Mouse (Mus musculus): ENCODE measurements around the gene Scamp4. TPM values are rescaled to one million over a fixed set of nuclear protein-coding genes. Genes with fewer than 3 reads are reported as not detected.
A peak's percentile ranks its signal among the peaks of the same experiment; 100 is the strongest.

The Scamp4 gene
- polyA plus RNA-seq, 1 experiment from 2014 or later = 60.1 TPM

DNA sequence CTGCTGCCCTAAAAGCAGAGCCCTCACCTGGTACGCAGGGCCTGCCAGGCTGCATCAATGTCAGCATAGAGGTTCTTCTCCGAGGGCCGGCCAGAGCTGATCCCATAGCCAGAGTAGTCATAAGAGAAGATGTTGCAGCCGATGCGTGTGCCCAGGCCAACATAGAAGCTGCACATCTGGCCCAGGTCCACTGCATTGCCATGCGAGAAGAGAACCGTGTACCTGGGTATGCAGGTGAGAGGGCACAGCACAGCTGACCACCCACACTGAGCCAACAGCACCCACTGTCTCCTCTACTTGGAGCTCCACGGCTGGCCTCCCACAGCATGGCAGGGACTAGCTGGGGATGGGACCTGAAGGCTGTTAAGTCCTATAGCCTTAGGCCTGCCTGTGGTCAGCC is 17.1 kb upstream of the Scamp4 start:
- H3K27ac ChIP-seq (ENCODE audit: low read length) = no peak overlapping the region
- H3K4me2 ChIP-seq (ENCODE audit: low read depth, low read length) = peak overlapping the region; percentile 48
- H3K4me1 ChIP-seq (ENCODE audit: control insufficient read depth, insufficient read depth, low read length) = peaks cover 34% of the 10 kb centered on the region
- H3K27me3 ChIP-seq (ENCODE audit: control insufficient read depth, insufficient read depth, low read length) = no peaks in the 10 kb centered on the region
- peak overlapping the region; percentile 45; the same call in 1 of the 2 replicates for H3K9ac ChIP-seq (ENCODE audit: low read length)
- peak overlapping the region; percentile 33 for H3K4me3 ChIP-seq (ENCODE audit: low read length)
- ATAC-seq (replicated peaks; ENCODE audit: extremely low read depth, insufficient read depth, low FRiP score) = no peak
- no peaks in the 10 kb centered on the region for H3K9me3 ChIP-seq (replicated peaks; ENCODE audit: control insufficient read depth, low read length)
- 90% methylated on average over 8 of the region's 8 CpGs for WGBS
- peaks cover 10% of the 10 kb centered on the region for H3K36me3 ChIP-seq (ENCODE audit: control insufficient read depth, insufficient read depth)

GRCm38 (mm10) chr10:80586407-80587304 is 16.0 kb upstream of the Scamp4 start:
- peak overlapping the region; percentile 48 for H3K4me2 ChIP-seq (ENCODE audit: low read depth, low read length)
- ATAC-seq (replicated peaks; ENCODE audit: extremely low read depth, insufficient read depth, low FRiP score) = no peak

DNA sequence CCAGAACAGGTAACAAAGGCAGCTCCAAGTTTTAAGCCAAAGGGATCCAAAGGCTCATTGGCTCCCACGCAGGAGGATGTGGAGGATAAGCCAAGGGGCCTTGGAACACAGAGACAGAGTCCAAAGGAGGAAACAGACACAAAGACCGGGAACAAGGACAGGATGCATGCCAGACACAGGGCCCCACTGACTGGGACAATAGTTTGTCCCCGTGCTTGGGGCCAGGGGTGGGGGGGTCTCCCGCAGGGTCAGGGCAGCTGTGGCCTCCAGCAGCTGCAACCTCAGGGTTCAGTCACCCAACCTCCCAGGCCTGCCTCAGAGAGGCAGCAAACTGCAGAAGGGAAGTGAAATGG is 15.4 kb upstream of the Scamp4 start:
- no peaks in the 10 kb centered on the region for H3K9me3 ChIP-seq (replicated peaks; ENCODE audit: control insufficient read depth, low read length)
- H3K9ac ChIP-seq (ENCODE audit: low read length) = peak overlapping the region; percentile 45
- H3K27me3 ChIP-seq (ENCODE audit: control insufficient read depth, insufficient read depth, low read length) = no peaks in the 10 kb centered on the region
- H3K4me3 ChIP-seq (ENCODE audit: low read length) = peak overlapping the region; percentile 33
- 50% methylated on average over 4 of the region's 4 CpGs for WGBS
- peaks cover 10% of the 10 kb centered on the region for H3K36me3 ChIP-seq (ENCODE audit: control insufficient read depth, insufficient read depth)
- 0 out of 2 replicates have a peak, but pooled peaks have one; percentile 4 for ATAC-seq (replicated peaks; ENCODE audit: extremely low read depth, insufficient read depth, low FRiP score)
- H3K27ac ChIP-seq (ENCODE audit: low read length) = peak overlapping the region; percentile 76
- peak overlapping the region; percentile 48 for H3K4me2 ChIP-seq (ENCODE audit: low read depth, low read length)
- H3K4me1 ChIP-seq (ENCODE audit: control insufficient read depth, insufficient read depth, low read length) = peaks cover 35% of the 10 kb centered on the region

More at GRCm38 (mm10) chr10:80586407-80587304, 16.0 kb upstream of the Scamp4 start:
- WGBS = 90% methylated on average over 39 of the region's 51 CpGs
- H3K9ac ChIP-seq (ENCODE audit: low read length) = peak overlapping the region; percentile 45
- H3K36me3 ChIP-seq (ENCODE audit: control insufficient read depth, insufficient read depth) = peaks cover 10% of the 10 kb centered on the region
- H3K27me3 ChIP-seq (ENCODE audit: control insufficient read depth, insufficient read depth, low read length) = no peaks in the 10 kb centered on the region
- no peaks in the 10 kb centered on the region for H3K9me3 ChIP-seq (replicated peaks; ENCODE audit: control insufficient read depth, low read length)
- peaks cover 35% of the 10 kb centered on the region for H3K4me1 ChIP-seq (ENCODE audit: control insufficient read depth, insufficient read depth, low read length)
- peak overlapping the region; percentile 76 for H3K27ac ChIP-seq (ENCODE audit: low read length)
- H3K4me3 ChIP-seq (ENCODE audit: low read length) = peak overlapping the region; percentile 33

- H3K4me1 ChIP-seq (ENCODE audit: control insufficient read depth, insufficient read depth, low read length) = peaks cover 31% of the 10 kb centered on the region
Measured at GRCm38 (mm10) chr10:80589127-80589878, 13.4 kb upstream of the Scamp4 start.

DNA sequence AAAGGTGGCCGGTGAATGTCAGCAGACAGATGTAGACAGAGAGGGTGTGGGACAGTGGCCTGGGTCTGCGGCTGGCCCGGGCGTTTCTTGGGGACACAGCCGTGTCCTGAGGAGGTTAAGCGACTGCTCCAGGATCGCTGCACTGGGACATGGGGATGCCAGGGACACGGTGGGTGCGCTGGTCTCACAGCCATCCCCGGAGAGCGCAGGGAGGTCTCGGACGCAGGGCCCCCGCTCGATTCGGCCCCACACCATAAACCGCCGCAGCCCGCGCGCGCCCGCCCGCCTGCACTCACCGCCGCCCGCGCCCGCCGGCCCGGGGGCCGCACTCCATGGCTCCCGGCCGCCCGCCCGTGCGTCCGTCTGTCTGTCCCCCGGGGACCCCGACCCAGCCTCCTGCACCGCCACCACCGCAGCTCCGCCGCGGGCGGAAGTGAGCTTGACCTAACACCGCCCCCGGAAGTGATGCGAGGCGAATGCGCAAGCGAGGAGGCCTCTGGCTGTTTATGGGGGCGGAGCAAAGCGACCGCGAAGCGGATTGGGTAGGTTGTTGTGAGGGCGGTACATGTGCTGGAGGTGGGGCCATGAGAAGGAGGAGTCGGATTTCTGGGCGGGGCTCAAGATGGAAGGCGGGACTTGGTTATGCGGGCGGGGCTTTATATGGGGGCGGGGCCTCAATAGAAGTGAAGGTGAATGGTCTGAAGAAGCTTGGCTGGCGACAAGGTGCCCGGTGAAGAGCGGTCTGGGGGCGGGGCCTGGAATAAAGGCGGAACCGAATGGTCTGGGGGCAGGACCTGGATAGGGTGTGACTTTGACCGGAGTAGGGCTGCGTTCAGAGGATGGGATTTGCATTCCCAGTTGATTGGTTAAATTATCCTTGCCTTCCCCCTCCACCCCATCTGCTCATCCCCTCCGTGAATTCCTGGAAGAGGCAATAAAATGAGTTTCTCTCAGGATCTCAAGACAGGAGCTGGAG is 12.5 kb upstream of the Scamp4 start, which contains the start of gene Abhd17a:
Gene Abhd17a (minus strand): TSS at position 463 of the 976 bp plus-strand sequence.
- WGBS = under 1% methylated on average over 73 of the region's 73 CpGs
- peaks cover 5% of the 10 kb centered on the region; the same call in 1 of the 2 replicates for H3K36me3 ChIP-seq (ENCODE audit: control insufficient read depth, insufficient read depth)
- peaks cover 27% of the 10 kb centered on the region for H3K4me1 ChIP-seq (ENCODE audit: control insufficient read depth, insufficient read depth, low read length)
- peak within 1 kb of the TSS; percentile 90 for H3K9ac ChIP-seq (ENCODE audit: low read length)
- no peaks in the 10 kb centered on the region for H3K27me3 ChIP-seq (ENCODE audit: control insufficient read depth, insufficient read depth, low read length)
- peak within 1 kb of the TSS; percentile 70 for H3K27ac ChIP-seq (ENCODE audit: low read length)
- ATAC-seq (replicated peaks; ENCODE audit: extremely low read depth, insufficient read depth, low FRiP score) = peak; percentile 97
- peak within 1 kb of the TSS; percentile 89 for H3K4me2 ChIP-seq (ENCODE audit: low read depth, low read length)
- no peaks in the 10 kb centered on the region for H3K9me3 ChIP-seq (replicated peaks; ENCODE audit: control insufficient read depth, low read length)
- peak within 1 kb of the TSS; percentile 87 for H3K4me3 ChIP-seq (ENCODE audit: low read length)

More at GRCm38 (mm10) chr10:80589127-80589878, 13.4 kb upstream of the Scamp4 start:
- H3K4me2 ChIP-seq (ENCODE audit: low read depth, low read length) = peak overlapping the region; percentile 89
- H3K9me3 ChIP-seq (replicated peaks; ENCODE audit: control insufficient read depth, low read length) = no peaks in the 10 kb centered on the region
- 7% methylated on average over 12 of the region's 12 CpGs for whole genome bisulfite sequencing
- no peaks in the 10 kb centered on the region for H3K27me3 ChIP-seq (ENCODE audit: control insufficient read depth, insufficient read depth, low read length)
- peaks cover 5% of the 10 kb centered on the region; the same call in 1 of the 2 replicates for H3K36me3 ChIP-seq (ENCODE audit: control insufficient read depth, insufficient read depth)
- peak overlapping the region; percentile 87 for H3K4me3 ChIP-seq (ENCODE audit: low read length)
- ATAC-seq (replicated peaks; ENCODE audit: extremely low read depth, insufficient read depth, low FRiP score) = no peak
- H3K9ac ChIP-seq (ENCODE audit: low read length) = peak overlapping the region; percentile 90
- peak overlapping the region; percentile 13 for H3K27ac ChIP-seq (ENCODE audit: low read length)

- Histone ChIP-seq H3K9me3 (replicated peaks; ENCODE audit: control insufficient read depth, low read length) (no peaks in the 10 kb centered on the region), H3K4me3 (ENCODE audit: low read length) (no peak overlapping the region), H3K36me3 (ENCODE audit: control insufficient read depth, insufficient read depth) (no peaks in the 10 kb centered on the region), H3K9ac (ENCODE audit: low read length) (no peak overlapping the region), H3K4me1 (ENCODE audit: control insufficient read depth, insufficient read depth, low read length) (no peaks in the 10 kb centered on the region), H3K4me2 (ENCODE audit: low read depth, low read length) (no peak overlapping the region), H3K27ac (ENCODE audit: low read length) (no peak overlapping the region), H3K27me3 (ENCODE audit: control insufficient read depth, insufficient read depth, low read length) (no peaks in the 10 kb centered on the region)
- WGBS = 43% methylated on average over 4 of the region's 4 CpGs
- ATAC-seq (replicated peaks; ENCODE audit: extremely low read depth, insufficient read depth, low FRiP score) = no peak
Measured at GRCm38 (mm10) chr10:80596318-80596717, 6.4 kb upstream of the Scamp4 start.

DNA sequence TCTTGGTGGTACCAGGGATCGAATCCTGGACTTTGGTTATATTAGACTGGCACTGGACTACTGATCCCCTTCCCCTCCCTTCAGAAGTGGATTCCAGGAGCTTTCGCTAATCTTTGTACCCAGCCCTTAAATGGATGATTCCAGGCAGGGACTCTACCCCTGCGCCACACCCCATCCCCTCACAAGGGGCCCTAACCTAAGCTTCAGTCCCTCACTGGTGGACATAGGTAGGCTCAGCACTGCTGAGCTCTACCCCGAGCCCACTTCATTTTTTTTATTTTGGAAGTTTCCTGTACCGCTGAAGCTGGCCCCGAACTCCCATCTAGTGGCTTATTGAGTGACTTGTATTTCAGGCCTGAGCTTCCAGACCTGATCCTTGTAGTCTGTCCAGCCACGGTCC is 692 bp downstream of the Scamp4 start:
- Histone ChIP-seq H3K9ac (ENCODE audit: low read length) (peak overlapping the region; percentile 85), H3K27me3 (ENCODE audit: control insufficient read depth, insufficient read depth, low read length) (no peaks in the 10 kb centered on the region), H3K4me2 (ENCODE audit: low read depth, low read length) (peak overlapping the region; percentile 94), H3K4me3 (ENCODE audit: low read length) (peak overlapping the region; percentile 91), H3K4me1 (ENCODE audit: control insufficient read depth, insufficient read depth, low read length) (peaks cover 15% of the 10 kb centered on the region), H3K36me3 (ENCODE audit: control insufficient read depth, insufficient read depth) (peaks cover 16% of the 10 kb centered on the region), H3K27ac (ENCODE audit: low read length) (peak overlapping the region; percentile 82), H3K9me3 (replicated peaks; ENCODE audit: control insufficient read depth, low read length) (no peaks in the 10 kb centered on the region)
- 27% methylated on average over 7 of the region's 7 CpGs for WGBS
- no peak for ATAC-seq (replicated peaks; ENCODE audit: extremely low read depth, insufficient read depth, low FRiP score)

GRCm38 (mm10) chr10:80604001-80604509 is 1.4 kb downstream of the Scamp4 start:
- Histone ChIP-seq H3K27me3 (ENCODE audit: control insufficient read depth, insufficient read depth, low read length) (no peaks in the 10 kb centered on the region), H3K27ac (ENCODE audit: low read length) (no peak overlapping the region), H3K4me2 (ENCODE audit: low read depth, low read length) (peak overlapping the region; percentile 94), H3K36me3 (ENCODE audit: control insufficient read depth, insufficient read depth) (peaks cover 20% of the 10 kb centered on the region), H3K9me3 (replicated peaks; ENCODE audit: control insufficient read depth, low read length) (no peaks in the 10 kb centered on the region), H3K9ac (ENCODE audit: low read length) (peak overlapping the region; percentile 85; the same call in 1 of the 2 replicates), H3K4me1 (ENCODE audit: control insufficient read depth, insufficient read depth, low read length) (peaks cover 15% of the 10 kb centered on the region), H3K4me3 (ENCODE audit: low read length) (peak overlapping the region; percentile 91; the same call in 1 of the 2 replicates)
- WGBS = 92% methylated on average over 7 of the region's 7 CpGs
- no peak for ATAC-seq (replicated peaks; ENCODE audit: extremely low read depth, insufficient read depth, low FRiP score)
